ENCODE assay signal across 17 mouse cellular contexts in genomic region chr11:57790866-57791535, GRCm38 (mm10). TPM values are rescaled to one million over a fixed set of nuclear protein-coding genes. Genes with fewer than 3 reads are reported as not detected.
DNase-seq lines count a peak whose midpoint lies in the region; ATAC-seq and TF ChIP-seq lines count a peak whose summit lies in the region.
"Had no signal": no experiment of that assay in that cellular context is flagged by ENCODE, and none has a peak within 500 bp of the region (broad histone marks: within the 10 kb centered on the region; RNA-seq: fewer than 3 reads in every experiment).

No protein-coding gene starts in this region.

- H3K4me3 ChIP-seq in heart, embryonic 13.5 days = peak overlapping the region; percentile 11; the same call in 1 of the 2 replicates
- H3K4me3 ChIP-seq in heart, embryonic 10.5 days = no peak overlapping the region; the same call in 1 of the 2 replicates
- peak overlapping the region; percentile 48; the same call in 1 of the 2 replicates for H3K4me3 ChIP-seq in E14TG2a.4 (replicated peaks; ENCODE audit: low read length)
- H3K4me3 ChIP-seq in midbrain, embryonic 15.5 days = no peak overlapping the region
- no peak overlapping the region for H3K4me3 ChIP-seq in kidney, embryonic 14.5 days (ENCODE audit: low read length)

- no peak overlapping the region for H3K27ac ChIP-seq in heart, embryonic 13.5 days (replicated peaks)
- no peak overlapping the region; the same call in 1 of the 2 replicates for H3K27ac ChIP-seq in heart, embryonic 10.5 days
- no peak overlapping the region for H3K27ac ChIP-seq in midbrain, embryonic 15.5 days
- H3K27ac ChIP-seq in kidney, embryonic 14.5 days (ENCODE audit: low read depth, low read length) = no peak overlapping the region
- H3K27ac ChIP-seq: hindbrain, embryonic 14.5 days had no signal

- H3K9me3 ChIP-seq in heart, embryonic 13.5 days = no peaks in the 10 kb centered on the region
- no peaks in the 10 kb centered on the region for H3K9me3 ChIP-seq in heart, embryonic 10.5 days
- no peaks in the 10 kb centered on the region for H3K9me3 ChIP-seq in E14TG2a.4 (ENCODE audit: low read length)
- no peaks in the 10 kb centered on the region for H3K9me3 ChIP-seq in midbrain, embryonic 15.5 days
- H3K9me3 ChIP-seq in kidney, embryonic 14.5 days (ENCODE audit: control insufficient read depth, low read length) = no peaks in the 10 kb centered on the region

- no peaks in the 10 kb centered on the region for H3K36me3 ChIP-seq in heart, embryonic 13.5 days
- no peaks in the 10 kb centered on the region for H3K36me3 ChIP-seq in heart, embryonic 10.5 days
- H3K36me3 ChIP-seq in E14TG2a.4 (ENCODE audit: insufficient read depth, low read length) = no peaks in the 10 kb centered on the region
- H3K36me3 ChIP-seq in midbrain, embryonic 15.5 days (replicated peaks) = no peaks in the 10 kb centered on the region
- no peaks in the 10 kb centered on the region for H3K36me3 ChIP-seq in kidney, embryonic 14.5 days (ENCODE audit: control insufficient read depth, insufficient read depth, low read length)

- no peaks in the 10 kb centered on the region for H3K27me3 ChIP-seq in heart, embryonic 13.5 days (replicated peaks)
- no peaks in the 10 kb centered on the region for H3K27me3 ChIP-seq in heart, embryonic 10.5 days (ENCODE audit: insufficient read depth, poor library complexity, severe bottlenecking)
- H3K27me3 ChIP-seq in E14TG2a.4 (ENCODE audit: insufficient read depth, low read length) = no peaks in the 10 kb centered on the region
- H3K27me3 ChIP-seq in midbrain, embryonic 15.5 days (replicated peaks) = no peaks in the 10 kb centered on the region
- H3K27me3 ChIP-seq in kidney, embryonic 14.5 days (ENCODE audit: control insufficient read depth, insufficient read depth, low read length) = no peaks in the 10 kb centered on the region

- WGBS in heart, embryonic 13.5 days = 30% methylated on average over 21 of the region's 21 CpGs
- 30% methylated on average over 21 of the region's 21 CpGs for WGBS in heart, embryonic 10.5 days
- 25% methylated on average over 21 of the region's 21 CpGs for WGBS in midbrain, embryonic 15.5 days
- whole genome bisulfite sequencing in kidney, embryonic 14.5 days = 30% methylated on average over 21 of the region's 21 CpGs

- no peak for ATAC-seq in heart, embryonic 13.5 days (ENCODE audit: extremely low read depth, insufficient number of reproducible peaks, low FRiP score, low TSS enrichment)
- ATAC-seq in common myeloid progenitor, adult 5-6 weeks (replicated peaks; ENCODE audit: low read depth, poor library complexity, severe bottlenecking) = peak; percentile 55
- ATAC-seq in megakaryocyte, adult 5-6 weeks (ENCODE audit: poor library complexity, severe bottlenecking) = peak; percentile 40
- no peak for ATAC-seq in midbrain, embryonic 15.5 days (replicated peaks)
- ATAC-seq in kidney, embryonic 14.5 days (ENCODE audit: low FRiP score, low TSS enrichment) = no peak
- ATAC-seq: forebrain, embryonic 14.5 days; midbrain, embryonic 16.5 days had no signal

- H3K4me1 ChIP-seq in heart, embryonic 13.5 days = peaks cover 16% of the 10 kb centered on the region
- H3K4me1 ChIP-seq in heart, embryonic 10.5 days = peaks cover 19% of the 10 kb centered on the region; the same call in 1 of the 2 replicates
- peaks cover 69% of the 10 kb centered on the region for H3K4me1 ChIP-seq in E14TG2a.4 (replicated peaks; ENCODE audit: low read depth, low read length)
- H3K4me1 ChIP-seq in midbrain, embryonic 15.5 days = peaks cover 16% of the 10 kb centered on the region
- peaks cover 17% of the 10 kb centered on the region for H3K4me1 ChIP-seq in kidney, embryonic 14.5 days (ENCODE audit: control insufficient read depth, insufficient read depth, low read length)

- no peak for DNase-seq in heart, embryonic 10.5 days (ENCODE audit: low spot score)
- no peak for DNase-seq in thymus, adult 18-20 months
- DNase-seq: adrenal gland, adult 2 months; gastrocnemius, postnatal 36 days; kidney, postnatal 25 days; lung, adult 18-20 months; right cerebral cortex, postnatal 14 days had no signal

- no peak overlapping the region for H3K9ac ChIP-seq in heart, embryonic 13.5 days
- no peak overlapping the region for H3K9ac ChIP-seq in midbrain, embryonic 15.5 days
- H3K9ac ChIP-seq in kidney, embryonic 14.5 days (ENCODE audit: low read depth, low read length) = no peak overlapping the region
- H3K9ac ChIP-seq: hindbrain, embryonic 14.5 days had no signal

- TF ChIP-seq CTCF in E14TG2a.4 (conservative IDR thresholded peaks at IDR 0.05; ENCODE audit: low read length) = no peak

- H3K4me2 ChIP-seq in heart, embryonic 13.5 days = peak overlapping the region; percentile 42
- no peak overlapping the region for H3K4me2 ChIP-seq in midbrain, embryonic 15.5 days
- no peak overlapping the region for H3K4me2 ChIP-seq in kidney, embryonic 14.5 days (replicated peaks; ENCODE audit: low read depth, low read length)
- H3K4me2 ChIP-seq: hindbrain, embryonic 14.5 days had no signal

RNA-seq across cellular contexts. Expression of gene Sap30l, which starts 10.4 kb away (rescaled TPM):
- polyA plus RNA-seq in heart, embryonic 13.5 days (2015; fragmentation: Nextera tagmentation; extraction: Ambion mirVana) = 6.9 and 7.1 TPM in 2 replicates
- 8.8 and 12.2 TPM in 2 replicates for polyA plus RNA-seq in heart, embryonic 10.5 days (2016; fragmentation: Nextera tagmentation; extraction: Ambion mirVana)
- 13.3 and 25.7 TPM in 2 replicates for total RNA-seq in common myeloid progenitor, adult 5-6 weeks (2017)
- 23.2 and 25.0 TPM in 2 replicates for total RNA-seq in megakaryocyte, adult 5-6 weeks (2015)
- 17.1 and 18.6 TPM in 2 replicates for total RNA-seq in megakaryocyte, adult 5-6 weeks (2017)
- 9.3 and 11.6 TPM in 2 replicates for polyA plus RNA-seq in midbrain, embryonic 15.5 days (2015; fragmentation: Nextera tagmentation; extraction: Ambion mirVana)
- 15.0 and 19.0 TPM in 2 replicates for polyA plus RNA-seq in kidney, embryonic 14.5 days (2014; fragmentation: Nextera tagmentation; extraction: Ambion mirVana)

RNA-seq across cellular contexts. Expression of gene Hand1, which starts 41.6 kb away (rescaled TPM):
- 19.7 and 24.3 TPM in 2 replicates for polyA plus RNA-seq in heart, embryonic 13.5 days (2015; fragmentation: Nextera tagmentation; extraction: Ambion mirVana)
- 95.3 and 106 TPM in 2 replicates for polyA plus RNA-seq in heart, embryonic 10.5 days (2016; fragmentation: Nextera tagmentation; extraction: Ambion mirVana)
- total RNA-seq in common myeloid progenitor, adult 5-6 weeks (2017) = not detected in 2 replicates
- total RNA-seq in megakaryocyte, adult 5-6 weeks (2015) = not detected in 2 replicates
- not detected in 2 replicates for total RNA-seq in megakaryocyte, adult 5-6 weeks (2017)
- polyA plus RNA-seq in midbrain, embryonic 15.5 days (2015; fragmentation: Nextera tagmentation; extraction: Ambion mirVana) = not detected in 2 replicates
- polyA plus RNA-seq in kidney, embryonic 14.5 days (2014; fragmentation: Nextera tagmentation; extraction: Ambion mirVana) = not detected in 2 replicates
- total RNA-seq: gastrocnemius, postnatal 36 days; neutrophil, adult 5-6 weeks had no signal
- polyA plus RNA-seq: forebrain, embryonic 14.5 days; hindbrain, embryonic 14.5 days; midbrain, embryonic 16.5 days had no signal

Comparison
In these comparisons a context has a peak if more than half of its experiments do, and no peak if none do; other contexts are left out.
1. H3K4me3 ChIP-seq: peak in heart, embryonic 13.5 days (single experiment) and E14TG2a.4 (single experiment); none in heart, embryonic 10.5 days (single experiment), midbrain, embryonic 15.5 days (single experiment) and kidney, embryonic 14.5 days (single experiment).
2. ATAC-seq: peak in common myeloid progenitor, adult 5-6 weeks (single experiment) and megakaryocyte, adult 5-6 weeks (single experiment); none in heart, embryonic 13.5 days (single experiment), midbrain, embryonic 15.5 days (single experiment) and kidney, embryonic 14.5 days (single experiment).
3. RNA of gene Hand1, which starts 41.6 kb away (polyA plus RNA-seq): 95.3 to 106 TPM in heart, embryonic 10.5 days and 19.7 to 24.3 TPM in heart, embryonic 13.5 days; not detected in midbrain, embryonic 15.5 days and not detected in kidney, embryonic 14.5 days; every median in the first group is over 10 times any median in the second.